Mouse (Mus musculus): ENCODE results near the gene Katnb1. TPM values are rescaled to one million over a fixed set of nuclear protein-coding genes. Genes with fewer than 3 reads are reported as not detected.

Katnb1 gene
- polyA plus RNA-seq, 1 experiment from 2014 or later, result 11.6 TPM

- no peak overlapping the region for H3K9ac ChIP-seq (ENCODE audit: low read length)
- 26% methylated on average over 5 of the region's 5 CpGs for WGBS
- no peaks in the 10 kb centered on the region for H3K27me3 ChIP-seq (ENCODE audit: control insufficient read depth, insufficient read depth, low read length)
- DNase-seq (ENCODE audit: low spot score) (peak; percentile 77), ATAC-seq (ENCODE audit: low FRiP score, low TSS enrichment) (peak; percentile 68)
- H3K4me1 ChIP-seq (replicated peaks; ENCODE audit: control insufficient read depth, insufficient read depth), result no peaks in the 10 kb centered on the region
- no peak overlapping the region for H3K4me3 ChIP-seq (ENCODE audit: low read depth, low read length)
- H3K4me2 ChIP-seq (replicated peaks; ENCODE audit: low read depth), result no peak overlapping the region
- H3K27ac ChIP-seq (replicated peaks), result no peak overlapping the region
- TF ChIP-seq EP300 (optimal IDR thresholded peaks at IDR 0.05), result no peak
- TF ChIP-seq CTCF (IDR thresholded peaks at IDR 0.05; ENCODE audit: low read depth), result peak; percentile 97
- H3K36me3 ChIP-seq (ENCODE audit: control insufficient read depth, insufficient read depth, low read length), result peaks cover 19% of the 10 kb centered on the region
- no peaks in the 10 kb centered on the region for H3K9me3 ChIP-seq (ENCODE audit: control insufficient read depth, low read length)
Measured at GRCm38 (mm10) chr8:95099009-95099408, 18.0 kb downstream of the Katnb1 start.

- WGBS, result 63% methylated on average over 4 of the region's 4 CpGs
- H3K4me3 ChIP-seq (ENCODE audit: low read depth, low read length), result no peak overlapping the region
- TF ChIP-seq EP300 (optimal IDR thresholded peaks at IDR 0.05) (no peak), CTCF (IDR thresholded peaks at IDR 0.05; ENCODE audit: low read depth) (peak; percentile 57)
- H3K9me3 ChIP-seq (ENCODE audit: control insufficient read depth, low read length), result no peaks in the 10 kb centered on the region
- H3K4me1 ChIP-seq (replicated peaks; ENCODE audit: control insufficient read depth, insufficient read depth), result no peaks in the 10 kb centered on the region
- no peak overlapping the region for H3K9ac ChIP-seq (ENCODE audit: low read length)
- DNase-seq (ENCODE audit: low spot score) (no peak), ATAC-seq (ENCODE audit: low FRiP score, low TSS enrichment) (no peak)
- no peak overlapping the region for H3K27ac ChIP-seq (replicated peaks)
- no peaks in the 10 kb centered on the region for H3K27me3 ChIP-seq (ENCODE audit: control insufficient read depth, insufficient read depth, low read length)
- H3K36me3 ChIP-seq (ENCODE audit: control insufficient read depth, insufficient read depth, low read length), result peaks cover 23% of the 10 kb centered on the region
- no peak overlapping the region for H3K4me2 ChIP-seq (replicated peaks; ENCODE audit: low read depth)
Measured at GRCm38 (mm10) chr8:95101972-95102371, 21.0 kb downstream of the Katnb1 start.

- DNase-seq (ENCODE audit: low spot score) (no peak), ATAC-seq (ENCODE audit: low FRiP score, low TSS enrichment) (no peak)
- Histone ChIP-seq H3K9ac (ENCODE audit: low read length) (no peak overlapping the region), H3K36me3 (ENCODE audit: control insufficient read depth, insufficient read depth, low read length) (peaks cover 6% of the 10 kb centered on the region; the same call in 1 of the 2 replicates), H3K4me1 (replicated peaks; ENCODE audit: control insufficient read depth, insufficient read depth) (no peaks in the 10 kb centered on the region), H3K27ac (replicated peaks) (no peak overlapping the region), H3K4me3 (ENCODE audit: low read depth, low read length) (no peak overlapping the region), H3K27me3 (ENCODE audit: control insufficient read depth, insufficient read depth, low read length) (no peaks in the 10 kb centered on the region), H3K9me3 (ENCODE audit: control insufficient read depth, low read length) (no peaks in the 10 kb centered on the region), H3K4me2 (replicated peaks; ENCODE audit: low read depth) (no peak overlapping the region)
- TF ChIP-seq CTCF (IDR thresholded peaks at IDR 0.05; ENCODE audit: low read depth) (no peak), EP300 (optimal IDR thresholded peaks at IDR 0.05) (no peak)
- 92% methylated on average over 13 of the region's 13 CpGs for WGBS
Measured at GRCm38 (mm10) chr8:95107306-95107705, 26.3 kb downstream of the Katnb1 start.

GRCm38 (mm10) chr8:95112594-95112993 is 31.6 kb downstream of the Katnb1 start:
- Histone ChIP-seq H3K4me1 (replicated peaks; ENCODE audit: control insufficient read depth, insufficient read depth) (no peaks in the 10 kb centered on the region), H3K27me3 (ENCODE audit: control insufficient read depth, insufficient read depth, low read length) (no peaks in the 10 kb centered on the region), H3K4me3 (ENCODE audit: low read depth, low read length) (no peak overlapping the region), H3K9me3 (ENCODE audit: control insufficient read depth, low read length) (no peaks in the 10 kb centered on the region), H3K27ac (replicated peaks) (no peak overlapping the region), H3K36me3 (ENCODE audit: control insufficient read depth, insufficient read depth, low read length) (peaks cover 3% of the 10 kb centered on the region; the same call in 1 of the 2 replicates), H3K4me2 (replicated peaks; ENCODE audit: low read depth) (no peak overlapping the region), H3K9ac (ENCODE audit: low read length) (no peak overlapping the region)
- ATAC-seq (ENCODE audit: low FRiP score, low TSS enrichment) (no peak), DNase-seq (ENCODE audit: low spot score) (no peak)
- TF ChIP-seq EP300 (optimal IDR thresholded peaks at IDR 0.05), result no peak
- no peak for TF ChIP-seq CTCF (IDR thresholded peaks at IDR 0.05; ENCODE audit: low read depth)
- WGBS, result 92% methylated on average over 3 of the region's 3 CpGs

- Histone ChIP-seq H3K27me3 (ENCODE audit: control insufficient read depth, insufficient read depth, low read length) (no peaks in the 10 kb centered on the region), H3K4me2 (replicated peaks; ENCODE audit: low read depth) (no peak overlapping the region)
Measured at GRCm38 (mm10) chr8:95113108-95113507, 32.1 kb downstream of the Katnb1 start.

GRCm38 (mm10) chr8:95113750-95114149 is 32.8 kb downstream of the Katnb1 start:
- Histone ChIP-seq H3K27me3 (ENCODE audit: control insufficient read depth, insufficient read depth, low read length) (no peaks in the 10 kb centered on the region), H3K36me3 (ENCODE audit: control insufficient read depth, insufficient read depth, low read length) (0 out of 2 replicates have a peak, but pooled peaks cover 3% of the 10 kb centered on the region), H3K9ac (ENCODE audit: low read length) (no peak overlapping the region), H3K9me3 (ENCODE audit: control insufficient read depth, low read length) (no peaks in the 10 kb centered on the region), H3K4me2 (replicated peaks; ENCODE audit: low read depth) (no peak overlapping the region), H3K4me3 (ENCODE audit: low read depth, low read length) (no peak overlapping the region), H3K27ac (replicated peaks) (no peak overlapping the region), H3K4me1 (replicated peaks; ENCODE audit: control insufficient read depth, insufficient read depth) (no peaks in the 10 kb centered on the region)
- TF ChIP-seq CTCF (IDR thresholded peaks at IDR 0.05; ENCODE audit: low read depth) (peak; percentile 84), EP300 (optimal IDR thresholded peaks at IDR 0.05) (no peak)
- DNase-seq (ENCODE audit: low spot score) (no peak), ATAC-seq (ENCODE audit: low FRiP score, low TSS enrichment) (0 out of 2 replicates have a peak, but pooled peaks have one; percentile 35)
- WGBS, result 68% methylated on average over 3 of the region's 3 CpGs

More at GRCm38 (mm10) chr8:95113108-95113507, 32.1 kb downstream of the Katnb1 start:
- Histone ChIP-seq H3K4me1 (replicated peaks; ENCODE audit: control insufficient read depth, insufficient read depth) (no peaks in the 10 kb centered on the region), H3K4me3 (ENCODE audit: low read depth, low read length) (no peak overlapping the region), H3K27ac (replicated peaks) (no peak overlapping the region), H3K9ac (ENCODE audit: low read length) (no peak overlapping the region), H3K9me3 (ENCODE audit: control insufficient read depth, low read length) (no peaks in the 10 kb centered on the region), H3K36me3 (ENCODE audit: control insufficient read depth, insufficient read depth, low read length) (peaks cover 3% of the 10 kb centered on the region; the same call in 1 of the 2 replicates)
- WGBS, result 83% methylated on average over 4 of the region's 4 CpGs
- no peak for DNase-seq (ENCODE audit: low spot score)
- ATAC-seq (ENCODE audit: low FRiP score, low TSS enrichment), result 0 out of 2 replicates have a peak, but pooled peaks have one; percentile 32
- TF ChIP-seq EP300 (optimal IDR thresholded peaks at IDR 0.05) (no peak), CTCF (IDR thresholded peaks at IDR 0.05; ENCODE audit: low read depth) (no peak)
